Mouse (Mus musculus): Measurements from ENCODE around the gene Eif3d. TPM values are rescaled to one million over a fixed set of nuclear protein-coding genes. Genes with fewer than 3 reads are reported as not detected.

Eif3d gene
- polyA plus RNA-seq, 1 experiment from 2014 or later, result 211 TPM

DNA sequence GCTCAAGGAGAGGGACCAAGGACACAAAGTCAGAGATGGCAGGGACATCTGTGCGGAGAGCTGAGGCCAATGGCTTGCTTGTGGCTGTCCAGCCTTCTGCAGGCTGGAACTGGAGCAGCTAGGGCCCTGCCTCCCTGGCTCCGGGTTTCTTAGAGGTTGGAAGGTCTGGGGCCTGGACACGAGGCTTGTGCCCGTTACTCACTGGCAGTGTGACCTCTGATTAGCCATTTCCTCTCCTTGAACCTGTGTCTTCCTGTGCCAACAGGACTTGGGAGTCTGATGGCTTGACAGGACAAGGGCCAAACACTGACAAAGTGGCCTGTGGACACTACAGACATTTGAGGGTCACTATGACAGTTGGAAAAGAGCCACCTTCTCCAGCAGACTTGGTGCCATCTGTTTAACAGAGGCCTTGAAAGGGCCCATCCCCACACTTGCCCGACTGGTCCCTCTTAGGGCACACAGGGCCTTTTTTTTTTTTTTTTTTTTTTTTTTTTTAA is 10.6 kb upstream of the Eif3d start:
- Histone ChIP-seq H3K27ac (ENCODE audit: low read length) (no peak overlapping the region), H3K4me1 (ENCODE audit: control insufficient read depth, insufficient read depth, low read length) (no peaks in the 10 kb centered on the region), H3K4me2 (replicated peaks; ENCODE audit: low read depth, low read length) (no peak overlapping the region), H3K27me3 (ENCODE audit: control insufficient read depth, insufficient read depth, low read length) (no peaks in the 10 kb centered on the region), H3K9me3 (ENCODE audit: control insufficient read depth, low read depth, low read length) (no peaks in the 10 kb centered on the region), H3K4me3 (ENCODE audit: low read depth, low read length) (no peak overlapping the region), H3K9ac (replicated peaks; ENCODE audit: low read depth, low read length) (no peak overlapping the region), H3K36me3 (ENCODE audit: control insufficient read depth, insufficient read depth, low read length) (no peaks in the 10 kb centered on the region)
- no peak for ATAC-seq (ENCODE audit: insufficient number of reproducible peaks, insufficient read depth, low FRiP score, low read depth)
- 72% methylated on average over 5 of the region's 5 CpGs for WGBS

GRCm38 (mm10) chr15:77979427-77979865 is 8.8 kb upstream of the Eif3d start:
- no peak for ATAC-seq (ENCODE audit: insufficient number of reproducible peaks, insufficient read depth, low FRiP score, low read depth)
- Histone ChIP-seq H3K4me3 (ENCODE audit: low read depth, low read length) (no peak overlapping the region), H3K27ac (ENCODE audit: low read length) (no peak overlapping the region), H3K4me2 (replicated peaks; ENCODE audit: low read depth, low read length) (no peak overlapping the region), H3K36me3 (ENCODE audit: control insufficient read depth, insufficient read depth, low read length) (no peaks in the 10 kb centered on the region), H3K27me3 (ENCODE audit: control insufficient read depth, insufficient read depth, low read length) (no peaks in the 10 kb centered on the region), H3K4me1 (ENCODE audit: control insufficient read depth, insufficient read depth, low read length) (no peaks in the 10 kb centered on the region), H3K9ac (replicated peaks; ENCODE audit: low read depth, low read length) (no peak overlapping the region), H3K9me3 (ENCODE audit: control insufficient read depth, low read depth, low read length) (no peaks in the 10 kb centered on the region)
- WGBS, result 84% methylated on average over 10 of the region's 10 CpGs

- Histone ChIP-seq H3K4me3 (ENCODE audit: low read depth, low read length) (no peak overlapping the region), H3K36me3 (ENCODE audit: control insufficient read depth, insufficient read depth, low read length) (no peaks in the 10 kb centered on the region), H3K4me2 (replicated peaks; ENCODE audit: low read depth, low read length) (no peak overlapping the region), H3K27ac (ENCODE audit: low read length) (no peak overlapping the region), H3K9ac (replicated peaks; ENCODE audit: low read depth, low read length) (no peak overlapping the region), H3K9me3 (ENCODE audit: control insufficient read depth, low read depth, low read length) (no peaks in the 10 kb centered on the region), H3K27me3 (ENCODE audit: control insufficient read depth, insufficient read depth, low read length) (no peaks in the 10 kb centered on the region), H3K4me1 (ENCODE audit: control insufficient read depth, insufficient read depth, low read length) (no peaks in the 10 kb centered on the region)
- no peak for ATAC-seq (ENCODE audit: insufficient number of reproducible peaks, insufficient read depth, low FRiP score, low read depth)
- 64% methylated on average over 3 of the region's 3 CpGs for WGBS
Observed at GRCm38 (mm10) chr15:77977663-77978062, 7.0 kb upstream of the Eif3d start.

DNA sequence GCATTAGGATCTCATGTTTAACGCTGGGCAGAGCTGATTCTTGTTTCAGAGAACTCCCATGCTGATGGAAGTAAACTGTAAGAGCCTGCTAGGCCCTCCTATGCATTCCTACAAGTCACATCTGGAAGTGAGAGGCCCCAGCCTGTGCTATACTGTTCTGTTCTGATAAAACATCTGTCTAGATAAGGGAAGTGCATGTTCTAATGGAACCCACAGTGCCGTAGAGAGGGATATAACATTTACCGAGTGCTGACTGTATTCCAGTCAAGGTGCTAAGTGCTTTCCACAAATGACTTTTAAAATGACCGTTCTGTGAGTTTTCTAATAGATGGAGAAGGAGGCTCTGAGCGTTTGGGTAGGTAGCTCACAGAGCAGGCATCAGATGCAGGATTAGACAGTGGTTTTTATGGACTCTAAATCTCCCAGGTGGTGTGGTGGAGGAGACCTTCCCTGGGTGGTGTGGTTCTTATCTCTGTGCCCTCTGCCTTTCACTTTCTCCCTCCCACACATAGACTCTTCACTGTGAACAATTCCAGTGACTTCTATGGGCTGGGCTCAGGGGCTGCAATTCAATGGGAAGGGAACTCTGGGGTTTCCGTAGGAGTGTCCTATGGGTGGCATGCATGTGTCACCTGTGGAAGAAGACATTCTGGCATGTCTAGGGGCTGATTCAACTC is 3.7 kb upstream of the Eif3d start:
- no peaks in the 10 kb centered on the region for H3K27me3 ChIP-seq (ENCODE audit: control insufficient read depth, insufficient read depth, low read length)
- no peak overlapping the region for H3K4me2 ChIP-seq (replicated peaks; ENCODE audit: low read depth, low read length)
- H3K4me3 ChIP-seq (ENCODE audit: low read depth, low read length), result no peak overlapping the region
- H3K27ac ChIP-seq (ENCODE audit: low read length), result no peak overlapping the region
- H3K9me3 ChIP-seq (ENCODE audit: control insufficient read depth, low read depth, low read length), result no peaks in the 10 kb centered on the region
- WGBS, result 64% methylated on average over 6 of the region's 6 CpGs
- no peak for ATAC-seq (ENCODE audit: insufficient number of reproducible peaks, insufficient read depth, low FRiP score, low read depth)
- H3K4me1 ChIP-seq (ENCODE audit: control insufficient read depth, insufficient read depth, low read length), result peaks cover 2% of the 10 kb centered on the region; the same call in 1 of the 2 replicates
- no peak overlapping the region for H3K9ac ChIP-seq (replicated peaks; ENCODE audit: low read depth, low read length)
- no peaks in the 10 kb centered on the region for H3K36me3 ChIP-seq (ENCODE audit: control insufficient read depth, insufficient read depth, low read length)

DNA sequence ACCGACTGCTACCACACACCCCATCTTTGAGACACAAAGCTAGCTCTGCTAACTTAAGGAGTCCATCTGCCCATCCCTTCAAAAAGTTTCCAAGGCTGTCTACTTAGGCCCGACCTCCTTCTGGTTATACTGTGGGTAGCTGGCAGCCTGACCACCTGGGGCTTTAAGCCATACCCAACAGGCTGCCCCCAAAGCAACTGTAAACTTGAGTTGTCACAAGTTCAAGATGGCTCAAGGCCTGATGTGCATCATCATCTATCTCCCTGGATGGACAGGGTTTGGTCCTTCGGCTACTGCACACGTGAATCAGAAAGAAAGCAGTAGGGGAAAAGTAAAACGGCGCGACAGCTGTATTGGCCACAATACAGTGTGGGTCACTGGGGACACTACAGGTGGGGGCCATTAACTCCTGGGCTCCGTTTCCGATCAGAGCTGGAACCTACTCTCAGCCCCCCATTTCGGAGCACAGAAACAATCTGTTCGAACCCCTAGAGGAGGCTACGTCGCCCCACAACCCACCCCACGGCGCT is 608 bp downstream of the Eif3d start:
- peak overlapping the region; percentile 95 for H3K4me2 ChIP-seq (replicated peaks; ENCODE audit: low read depth, low read length)
- peak overlapping the region; percentile 98 for H3K27ac ChIP-seq (ENCODE audit: low read length)
- no peaks in the 10 kb centered on the region for H3K27me3 ChIP-seq (ENCODE audit: control insufficient read depth, insufficient read depth, low read length)
- peaks cover 33% of the 10 kb centered on the region for H3K36me3 ChIP-seq (ENCODE audit: control insufficient read depth, insufficient read depth, low read length)
- no peaks in the 10 kb centered on the region for H3K9me3 ChIP-seq (ENCODE audit: control insufficient read depth, low read depth, low read length)
- peak overlapping the region; percentile 79 for H3K9ac ChIP-seq (replicated peaks; ENCODE audit: low read depth, low read length)
- 2% methylated on average over 15 of the region's 15 CpGs for WGBS
- peaks cover 8% of the 10 kb centered on the region; the same call in 1 of the 2 replicates for H3K4me1 ChIP-seq (ENCODE audit: control insufficient read depth, insufficient read depth, low read length)
- peak; percentile 30; the same call in 1 of the 2 replicates for ATAC-seq (ENCODE audit: insufficient number of reproducible peaks, insufficient read depth, low FRiP score, low read depth)
- peak overlapping the region; percentile 58 for H3K4me3 ChIP-seq (ENCODE audit: low read depth, low read length)

- H3K4me1 ChIP-seq (ENCODE audit: control insufficient read depth, insufficient read depth, low read length), result peaks cover 8% of the 10 kb centered on the region; the same call in 1 of the 2 replicates
- no peaks in the 10 kb centered on the region for H3K27me3 ChIP-seq (ENCODE audit: control insufficient read depth, insufficient read depth, low read length)
- H3K36me3 ChIP-seq (ENCODE audit: control insufficient read depth, insufficient read depth, low read length), result peaks cover 81% of the 10 kb centered on the region
- WGBS, result 76% methylated on average over 9 of the region's 9 CpGs
- H3K9me3 ChIP-seq (ENCODE audit: control insufficient read depth, low read depth, low read length), result no peaks in the 10 kb centered on the region
- H3K4me3 ChIP-seq (ENCODE audit: low read depth, low read length), result no peak overlapping the region
- H3K9ac ChIP-seq (replicated peaks; ENCODE audit: low read depth, low read length), result no peak overlapping the region
- ATAC-seq (ENCODE audit: insufficient number of reproducible peaks, insufficient read depth, low FRiP score, low read depth), result no peak; the same call in 1 of the 2 replicates
- H3K4me2 ChIP-seq (replicated peaks; ENCODE audit: low read depth, low read length), result no peak overlapping the region
- H3K27ac ChIP-seq (ENCODE audit: low read length), result no peak overlapping the region
Observed at GRCm38 (mm10) chr15:77965117-77965528, 5.5 kb downstream of the Eif3d start.

- Histone ChIP-seq H3K27ac (ENCODE audit: low read length) (no peak overlapping the region), H3K36me3 (ENCODE audit: control insufficient read depth, insufficient read depth, low read length) (peaks cover 88% of the 10 kb centered on the region), H3K27me3 (ENCODE audit: control insufficient read depth, insufficient read depth, low read length) (no peaks in the 10 kb centered on the region), H3K4me3 (ENCODE audit: low read depth, low read length) (no peak overlapping the region), H3K4me1 (ENCODE audit: control insufficient read depth, insufficient read depth, low read length) (no peaks in the 10 kb centered on the region), H3K9me3 (ENCODE audit: control insufficient read depth, low read depth, low read length) (no peaks in the 10 kb centered on the region), H3K4me2 (replicated peaks; ENCODE audit: low read depth, low read length) (no peak overlapping the region), H3K9ac (replicated peaks; ENCODE audit: low read depth, low read length) (no peak overlapping the region)
- no peak for ATAC-seq (ENCODE audit: insufficient number of reproducible peaks, insufficient read depth, low FRiP score, low read depth)
- 97% methylated on average over 5 of the region's 5 CpGs for WGBS
Observed at GRCm38 (mm10) chr15:77962447-77962846, 8.2 kb downstream of the Eif3d start.

GRCm38 (mm10) chr15:77960693-77961092 is 9.9 kb downstream of the Eif3d start:
- Histone ChIP-seq H3K27ac (ENCODE audit: low read length) (no peak overlapping the region), H3K36me3 (ENCODE audit: control insufficient read depth, insufficient read depth, low read length) (peaks cover 71% of the 10 kb centered on the region), H3K27me3 (ENCODE audit: control insufficient read depth, insufficient read depth, low read length) (0 out of 2 replicates have a peak, but pooled peaks cover 4% of the 10 kb centered on the region), H3K4me3 (ENCODE audit: low read depth, low read length) (no peak overlapping the region), H3K9me3 (ENCODE audit: control insufficient read depth, low read depth, low read length) (no peaks in the 10 kb centered on the region), H3K9ac (replicated peaks; ENCODE audit: low read depth, low read length) (no peak overlapping the region), H3K4me1 (ENCODE audit: control insufficient read depth, insufficient read depth, low read length) (peaks cover 5% of the 10 kb centered on the region; the same call in 1 of the 2 replicates), H3K4me2 (replicated peaks; ENCODE audit: low read depth, low read length) (no peak overlapping the region)
- ATAC-seq (ENCODE audit: insufficient number of reproducible peaks, insufficient read depth, low FRiP score, low read depth), result no peak
- 91% methylated on average over 6 of the region's 6 CpGs for WGBS

Measured in stomach, embryonic 14.5 days (tissue).